ENCODE assay signal across 12 mouse cellular contexts in the genomic region with DNA sequence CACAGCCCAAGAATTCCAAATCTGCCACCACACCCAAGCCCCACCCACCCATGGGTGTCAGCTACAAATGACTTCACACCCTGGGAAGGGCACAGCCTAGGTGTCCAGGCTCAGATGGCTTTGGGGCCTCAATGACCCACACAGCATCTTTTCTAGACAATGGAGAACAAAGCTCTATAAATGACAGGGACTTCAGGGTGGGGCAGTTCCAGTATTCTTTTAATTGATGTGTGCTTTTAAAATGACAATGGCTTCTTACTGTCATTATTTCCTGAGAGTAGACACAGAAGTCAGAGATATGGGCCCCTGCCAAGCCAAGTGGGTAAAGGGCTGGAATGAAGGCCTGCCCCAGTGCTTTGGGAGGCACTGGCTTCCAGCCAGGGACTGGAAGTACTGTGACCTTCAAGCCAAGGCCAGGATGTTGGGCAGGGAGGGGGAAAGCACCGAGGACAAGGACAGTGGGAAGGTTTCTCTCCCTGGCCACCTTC. TPM values are rescaled to one million over a fixed set of nuclear protein-coding genes. Genes with fewer than 3 reads are reported as not detected.
A peak's percentile ranks its signal among the peaks of the same experiment; 100 is the strongest.
DNase-seq lines count a peak whose midpoint lies in the region; ATAC-seq and TF ChIP-seq lines count a peak whose summit lies in the region.
"Had no signal": no experiment of that assay in that cellular context is flagged by ENCODE, and none has a peak within 500 bp of the region (broad histone marks: within the 10 kb centered on the region; RNA-seq: fewer than 3 reads in every experiment).

No protein-coding gene starts in this region.

- no peaks in the 10 kb centered on the region for H3K9me3 ChIP-seq in lung, postnatal 0 days (ENCODE audit: low read length)
- H3K9me3 ChIP-seq in hindbrain, embryonic 14.5 days (ENCODE audit: control insufficient read depth, low read length): no peaks in the 10 kb centered on the region
- H3K9me3 ChIP-seq: forebrain, embryonic 12.5 days; neural tube, embryonic 15.5 days had no signal

- ATAC-seq in lung, postnatal 0 days: peak; percentile 89
- no peak for ATAC-seq in hindbrain, embryonic 14.5 days (ENCODE audit: low FRiP score)

- no peaks in the 10 kb centered on the region for H3K36me3 ChIP-seq in lung, postnatal 0 days (ENCODE audit: insufficient read depth, low read length)
- no peaks in the 10 kb centered on the region; the same call in 1 of the 2 replicates for H3K36me3 ChIP-seq in hindbrain, embryonic 14.5 days (replicated peaks; ENCODE audit: control insufficient read depth, insufficient read depth)
- H3K36me3 ChIP-seq: forebrain, embryonic 12.5 days had no signal

- H3K27me3 ChIP-seq in lung, postnatal 0 days (replicated peaks; ENCODE audit: insufficient read depth, low read length): no peaks in the 10 kb centered on the region
- no peaks in the 10 kb centered on the region for H3K27me3 ChIP-seq in hindbrain, embryonic 14.5 days (ENCODE audit: control insufficient read depth, insufficient read depth, low read length)
- H3K27me3 ChIP-seq: forebrain, embryonic 12.5 days; neural tube, embryonic 15.5 days had no signal

- no peak overlapping the region for H3K27ac ChIP-seq in lung, postnatal 0 days (ENCODE audit: low read length)
- H3K27ac ChIP-seq in hindbrain, embryonic 14.5 days: no peak overlapping the region
- H3K27ac ChIP-seq: forebrain, embryonic 12.5 days; neural tube, embryonic 15.5 days had no signal

- no peak for TF ChIP-seq CTCF in lung, postnatal 0 days (IDR thresholded peaks at IDR 0.05)

- no peak overlapping the region for H3K9ac ChIP-seq in lung, postnatal 0 days (replicated peaks; ENCODE audit: low read depth)
- H3K9ac ChIP-seq in hindbrain, embryonic 14.5 days: no peak overlapping the region
- H3K9ac ChIP-seq: forebrain, embryonic 12.5 days; neural tube, embryonic 15.5 days had no signal

- WGBS in lung, postnatal 0 days: 21% methylated on average over 1 of the region's 1 CpGs
- 80% methylated on average over 1 of the region's 1 CpGs for WGBS in hindbrain, embryonic 14.5 days

- peak; percentile 93 for TF ChIP-seq EP300 in lung, postnatal 0 days (IDR thresholded peaks at IDR 0.05)

- no peak overlapping the region for H3K4me2 ChIP-seq in lung, postnatal 0 days (replicated peaks; ENCODE audit: low read depth, low read length)
- no peak overlapping the region for H3K4me2 ChIP-seq in hindbrain, embryonic 14.5 days (replicated peaks)
- H3K4me2 ChIP-seq: forebrain, embryonic 12.5 days; midbrain, embryonic 11.5 days; neural tube, embryonic 15.5 days had no signal

- intact Hi-C loops in heart, postnatal 14 days (cut with DNase I): no loop called here

- no peaks in the 10 kb centered on the region for H3K4me1 ChIP-seq in lung, postnatal 0 days (ENCODE audit: insufficient read depth, low read depth, low read length)
- no peaks in the 10 kb centered on the region for H3K4me1 ChIP-seq in hindbrain, embryonic 14.5 days (replicated peaks; ENCODE audit: control insufficient read depth, insufficient read depth, low read length)

- DNase-seq in R1 (ENCODE audit: low read depth, low spot score): peak; percentile 87
- DNase-seq in adrenal gland, postnatal 10 days: peak; percentile 88
- peak; percentile 71 to 73 for DNase-seq in heart, postnatal 14 days
- peak; percentile 74 for DNase-seq in lung, postnatal 0 days (ENCODE audit: low spot score)
- no peak for DNase-seq in spleen, postnatal 4 days (ENCODE audit: low spot score in 2 of 2)
- DNase-seq in hindbrain, embryonic 14.5 days (ENCODE audit: low spot score): no peak
- DNase-seq in layer of hippocampus, postnatal 10 days (ENCODE audit: low spot score in 2 of 2): no peak
- DNase-seq: thymus, postnatal 25 days had no signal

- H3K4me3 ChIP-seq in lung, postnatal 0 days (ENCODE audit: low read depth, low read length): no peak overlapping the region
- H3K4me3 ChIP-seq in hindbrain, embryonic 14.5 days (replicated peaks; ENCODE audit: low read length): no peak overlapping the region
- H3K4me3 ChIP-seq: forebrain, embryonic 12.5 days; neural tube, embryonic 15.5 days had no signal

RNA-seq across cellular contexts. Expression of gene Armc2, which starts 20.5 kb away (rescaled TPM):
- 1 to 10 TPM in 1 of 2 experiments, under 1 TPM in 1; 0.84 to 3.0 TPM for total RNA-seq in adrenal gland, postnatal 10 days (2021)
- 1 to 10 TPM; 3.7 to 3.9 TPM for total RNA-seq in heart, postnatal 14 days (2021)
- 1.1 and 1.4 TPM in 2 replicates for polyA plus RNA-seq in lung, postnatal 0 days (2015; fragmentation: Nextera tagmentation; extraction: Ambion mirVana)
- polyA plus RNA-seq in hindbrain, embryonic 14.5 days (2014; fragmentation: Nextera tagmentation; extraction: Ambion mirVana): 12.4 and 12.7 TPM in 2 replicates
- 10 to 100 TPM; 10.2 to 11.0 TPM for total RNA-seq in layer of hippocampus, postnatal 10 days (2021)
- polyA plus RNA-seq: liver, adult 2 months had no signal

Comparison
In these comparisons a context has a peak if more than half of its experiments do, and no peak if none do; other contexts are left out.
1. DNase-seq: peak in R1 (single experiment), adrenal gland, postnatal 10 days (single experiment), heart, postnatal 14 days (2 of 2) and lung, postnatal 0 days (single experiment); none in spleen, postnatal 4 days (0 of 2), hindbrain, embryonic 14.5 days (single experiment) and layer of hippocampus, postnatal 10 days (0 of 2).